Mouse (Mus musculus): ENCODE measurements around the gene Gm20604. TPM values are rescaled to one million over a fixed set of nuclear protein-coding genes. Genes with fewer than 3 reads are reported as not detected.
A peak's percentile ranks its signal among the peaks of the same experiment; 100 is the strongest.

The Gm20604 gene
- total RNA-seq, 2 experiments from 2014 or later, result 1.2 to 6.1 TPM

GRCm38 (mm10) chr12:102743589-102744574 is 14.6 kb downstream of the Gm20604 start, which contains the start of the genes Moap1 and Tmem251:
Moap1 (minus strand) TSS chr12:102743661.
Tmem251 (plus strand) TSS chr12:102743762.
- ATAC-seq (replicated peaks; ENCODE audit: low FRiP score, poor library complexity, severe bottlenecking), result peak; percentile 96

- ATAC-seq (replicated peaks; ENCODE audit: low FRiP score, poor library complexity, severe bottlenecking), result peak; percentile 70
These were observed 15.4 kb downstream of the Gm20604 start for GRCm38 (mm10) chr12:102743036-102743588.

GRCm38 (mm10) chr12:102742056-102742455 is 16.4 kb downstream of the Gm20604 start:
- no peak for ATAC-seq (replicated peaks; ENCODE audit: low FRiP score, poor library complexity, severe bottlenecking)

- ATAC-seq (replicated peaks; ENCODE audit: low FRiP score, poor library complexity, severe bottlenecking), result no peak
These were observed 18.2 kb downstream of the Gm20604 start for GRCm38 (mm10) chr12:102740285-102740684.

- ATAC-seq (replicated peaks; ENCODE audit: low FRiP score, poor library complexity, severe bottlenecking), result no peak
These were observed 19.4 kb downstream of the Gm20604 start for GRCm38 (mm10) chr12:102739096-102739495.

GRCm38 (mm10) chr12:102733381-102733780 is 25.1 kb downstream of the Gm20604 start:
- peak; percentile 77 for ATAC-seq (replicated peaks; ENCODE audit: low FRiP score, poor library complexity, severe bottlenecking)

GRCm38 (mm10) chr12:102730798-102731619 is 27.5 kb downstream of the Gm20604 start:
- no peak for ATAC-seq (replicated peaks; ENCODE audit: low FRiP score, poor library complexity, severe bottlenecking)

- 0 out of 2 replicates have a peak, but pooled peaks have one; percentile 62 for ATAC-seq (replicated peaks; ENCODE audit: low FRiP score, poor library complexity, severe bottlenecking)
These were observed 28.3 kb downstream of the Gm20604 start for GRCm38 (mm10) chr12:102729855-102730797.

- no peak for ATAC-seq (replicated peaks; ENCODE audit: low FRiP score, poor library complexity, severe bottlenecking)
These were observed 32.7 kb downstream of the Gm20604 start for GRCm38 (mm10) chr12:102725761-102726175.

- no peak for ATAC-seq (replicated peaks; ENCODE audit: low FRiP score, poor library complexity, severe bottlenecking)
These were observed 33.3 kb downstream of the Gm20604 start for GRCm38 (mm10) chr12:102725146-102725545.

GRCm38 (mm10) chr12:102723861-102724260 is 34.6 kb downstream of the Gm20604 start:
- ATAC-seq (replicated peaks; ENCODE audit: low FRiP score, poor library complexity, severe bottlenecking), result no peak

GRCm38 (mm10) chr12:102722966-102723365 is 35.5 kb downstream of the Gm20604 start:
- no peak for ATAC-seq (replicated peaks; ENCODE audit: low FRiP score, poor library complexity, severe bottlenecking)

- no peak for ATAC-seq (replicated peaks; ENCODE audit: low FRiP score, poor library complexity, severe bottlenecking)
These were observed 36.0 kb downstream of the Gm20604 start for GRCm38 (mm10) chr12:102722451-102722850.

- ATAC-seq (replicated peaks; ENCODE audit: low FRiP score, poor library complexity, severe bottlenecking), result no peak
These were observed 38.7 kb downstream of the Gm20604 start for GRCm38 (mm10) chr12:102719552-102720315.

GRCm38 (mm10) chr12:102714654-102715395 is 43.6 kb downstream of the Gm20604 start:
- no peak for ATAC-seq (replicated peaks; ENCODE audit: low FRiP score, poor library complexity, severe bottlenecking)

GRCm38 (mm10) chr12:102714116-102714515 is 44.4 kb downstream of the Gm20604 start:
- ATAC-seq (replicated peaks; ENCODE audit: low FRiP score, poor library complexity, severe bottlenecking), result no peak

- no peak for ATAC-seq (replicated peaks; ENCODE audit: low FRiP score, poor library complexity, severe bottlenecking)
These were observed 45.2 kb downstream of the Gm20604 start for GRCm38 (mm10) chr12:102713153-102713865.

All from erythroblast, adult 5-6 weeks (primary cell).